Mouse (Mus musculus): ENCODE results near the gene Imp3. TPM values are rescaled to one million over a fixed set of nuclear protein-coding genes. Genes with fewer than 3 reads are reported as not detected.

Gene Imp3
- polyA plus RNA-seq, 1 experiment from 2014 or later, result 82.1 TPM

- Histone ChIP-seq H3K27me3 (no peaks in the 10 kb centered on the region), H3K9ac (no peak overlapping the region), H3K36me3 (0 out of 2 replicates have a peak, but pooled peaks cover 8% of the 10 kb centered on the region), H3K4me3 (no peak overlapping the region), H3K27ac (no peak overlapping the region), H3K4me2 (no peak overlapping the region), H3K9me3 (no peaks in the 10 kb centered on the region), H3K4me1 (no peaks in the 10 kb centered on the region)
- no peak for ATAC-seq (ENCODE audit: borderline replicate concordance, extremely low read depth, low FRiP score, low TSS enrichment)
- 92% methylated on average over 6 of the region's 6 CpGs for WGBS
Measured at GRCm38 (mm10) chr9:56980186-56980585, 42.9 kb downstream of the Imp3 start.

- no peak for ATAC-seq (ENCODE audit: borderline replicate concordance, extremely low read depth, low FRiP score, low TSS enrichment)
- no peak overlapping the region for H3K4me2 ChIP-seq
- no peak overlapping the region for H3K9ac ChIP-seq
- 75% methylated on average over 1 of the region's 1 CpGs for WGBS
- H3K4me3 ChIP-seq, result no peak overlapping the region
- H3K36me3 ChIP-seq, result 0 out of 2 replicates have a peak, but pooled peaks cover 8% of the 10 kb centered on the region
- no peaks in the 10 kb centered on the region for H3K4me1 ChIP-seq
- H3K27me3 ChIP-seq, result no peaks in the 10 kb centered on the region
- H3K9me3 ChIP-seq, result no peaks in the 10 kb centered on the region
- no peak overlapping the region for H3K27ac ChIP-seq
Measured at GRCm38 (mm10) chr9:56981502-56981901, 44.2 kb downstream of the Imp3 start.

Other genes with a start within 250 kb of the Imp3 start
- gene Lingo1, start 141.0 kb upstream of the Imp3 start, polyA plus RNA-seq (2015; fragmentation: Nextera tagmentation; extraction: Ambion mirVana), result 4.1 and 4.3 TPM in 2 replicates
- 0.60 and 0.72 TPM in 2 replicates for gene Odf3l1, start 72.8 kb upstream of the Imp3 start, polyA plus RNA-seq (2015; fragmentation: Nextera tagmentation; extraction: Ambion mirVana)
- 17.8 and 21.1 TPM in 2 replicates for gene Cspg4, start 72.4 kb upstream of the Imp3 start, polyA plus RNA-seq (2015; fragmentation: Nextera tagmentation; extraction: Ambion mirVana)
- gene Snx33, start 9.1 kb upstream of the Imp3 start, polyA plus RNA-seq (2015; fragmentation: Nextera tagmentation; extraction: Ambion mirVana), result 10.8 and 11.4 TPM in 2 replicates
- gene Snupn, start 13.4 kb downstream of the Imp3 start, polyA plus RNA-seq (2015; fragmentation: Nextera tagmentation; extraction: Ambion mirVana), result 23.2 and 24.6 TPM in 2 replicates
- gene Ptpn9, start 57.4 kb downstream of the Imp3 start, polyA plus RNA-seq (2015; fragmentation: Nextera tagmentation; extraction: Ambion mirVana), result 25.5 and 26.4 TPM in 2 replicates
- 33.5 and 33.9 TPM in 2 replicates for gene Sin3a, start 134.6 kb downstream of the Imp3 start, polyA plus RNA-seq (2015; fragmentation: Nextera tagmentation; extraction: Ambion mirVana)
- gene Man2c1, start 193.2 kb downstream of the Imp3 start, polyA plus RNA-seq (2015; fragmentation: Nextera tagmentation; extraction: Ambion mirVana), result 59.6 and 63.0 TPM in 2 replicates
- 7.8 and 10.0 TPM in 2 replicates for gene Neil1, start 210.8 kb downstream of the Imp3 start, polyA plus RNA-seq (2015; fragmentation: Nextera tagmentation; extraction: Ambion mirVana)
- 87.1 and 98.9 TPM in 2 replicates for gene Commd4, start 220.9 kb downstream of the Imp3 start, polyA plus RNA-seq (2015; fragmentation: Nextera tagmentation; extraction: Ambion mirVana)

Data from lung, embryonic 15.5 days (tissue).